Mouse (Mus musculus) R1 (cell line): ENCODE results near the gene Nek6.

Experiments
- DNase-seq: peaks from one replicate; pipeline ENCODE4 v3.0.0-alpha.2; 2018; ENCODE audit warnings: low read depth, low spot score

Gene Nek6

DNA sequence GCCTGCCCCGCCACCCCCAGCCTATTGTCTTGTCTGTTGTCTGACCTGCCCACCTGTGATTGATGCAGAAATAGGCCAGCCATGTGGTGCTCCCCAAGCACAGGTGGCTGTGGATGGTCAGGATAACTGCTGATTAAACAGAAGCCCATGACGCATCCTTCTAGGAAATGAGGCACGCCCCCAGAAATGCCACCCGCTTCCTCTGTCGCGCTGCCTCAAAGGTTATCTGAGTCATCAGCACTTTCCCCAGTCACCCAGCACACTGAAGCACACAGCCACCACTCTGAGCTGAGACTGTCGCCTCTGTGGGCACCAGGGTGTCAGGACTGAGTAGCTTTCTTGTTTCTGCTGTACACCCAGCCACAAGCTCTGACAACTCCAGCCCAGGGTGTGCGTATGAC lies 24.9 kb downstream of the Nek6 start:
- DNase-seq = peak; percentile 42

DNA sequence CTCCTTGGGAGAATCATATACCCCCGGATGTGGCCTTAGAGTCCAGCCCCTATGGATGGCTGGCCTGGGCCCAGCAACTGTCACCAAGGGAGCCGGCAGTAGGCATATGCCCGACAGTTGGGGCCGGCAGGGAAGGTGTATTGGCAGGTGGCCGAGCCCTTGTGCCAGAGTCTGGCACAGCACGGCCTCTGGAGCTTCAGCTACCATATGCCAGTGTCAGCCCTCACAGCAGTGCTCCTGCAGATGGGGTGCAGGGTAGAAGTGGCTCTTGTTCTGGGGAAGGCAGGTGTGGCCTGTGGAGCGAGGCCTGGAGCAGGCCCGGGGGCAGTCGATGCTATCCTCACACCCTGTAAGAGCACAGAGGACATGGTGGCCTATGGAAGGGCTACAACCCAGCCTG lies 28.2 kb downstream of the Nek6 start:
- no peak for DNase-seq

- DNase-seq = no peak
Measured at GRCm38 (mm10) chr2:38540666-38541065, 29.2 kb downstream of the Nek6 start.

- DNase-seq = no peak
Measured at GRCm38 (mm10) chr2:38541101-38541500, 29.7 kb downstream of the Nek6 start.

DNA sequence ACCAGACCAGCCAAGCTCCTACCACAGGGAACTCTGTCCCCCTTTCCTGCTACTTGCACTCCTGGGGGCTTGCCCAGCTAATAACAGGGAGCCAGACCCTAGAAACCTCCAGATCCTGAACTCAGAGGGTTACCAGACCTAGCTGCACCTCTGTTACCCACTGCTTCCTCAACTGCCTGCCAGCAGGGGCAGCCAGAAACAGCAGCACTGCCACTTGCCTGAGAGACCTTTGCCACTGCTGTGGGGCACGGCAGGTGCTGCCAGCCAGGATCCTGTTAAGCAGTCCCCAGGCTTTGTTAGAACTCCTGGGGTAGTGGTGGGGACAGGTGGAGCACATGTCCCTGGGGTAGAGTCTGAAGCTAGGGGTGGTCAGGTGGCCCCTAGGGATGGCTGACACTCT lies 30.1 kb downstream of the Nek6 start:
- DNase-seq = no peak

- DNase-seq = peak; percentile 49
Measured at GRCm38 (mm10) chr2:38542366-38542765, 30.9 kb downstream of the Nek6 start.

GRCm38 (mm10) chr2:38543158-38543557 lies 31.7 kb downstream of the Nek6 start:
- DNase-seq = no peak

DNA sequence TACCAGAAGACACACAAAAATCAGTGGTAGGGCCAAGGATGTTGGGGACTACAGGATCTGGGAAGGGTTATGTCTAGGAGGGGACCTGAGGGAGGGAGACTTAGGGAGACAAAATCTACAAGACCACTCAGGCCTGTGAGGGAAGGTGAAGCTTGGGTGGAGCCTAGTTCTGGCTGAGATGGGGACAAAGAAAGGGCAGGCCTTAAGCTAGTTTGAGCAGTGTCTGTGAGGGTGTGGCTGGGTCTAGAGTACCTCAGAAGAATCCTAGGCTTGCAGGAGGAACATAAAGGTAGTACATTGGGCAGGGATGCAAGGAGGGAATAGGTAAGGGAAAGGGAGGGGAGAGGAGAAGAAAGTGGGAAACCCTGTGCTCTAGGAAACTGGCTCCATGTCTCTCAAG lies 32.9 kb downstream of the Nek6 start:
- peak; percentile 59 for DNase-seq

DNA sequence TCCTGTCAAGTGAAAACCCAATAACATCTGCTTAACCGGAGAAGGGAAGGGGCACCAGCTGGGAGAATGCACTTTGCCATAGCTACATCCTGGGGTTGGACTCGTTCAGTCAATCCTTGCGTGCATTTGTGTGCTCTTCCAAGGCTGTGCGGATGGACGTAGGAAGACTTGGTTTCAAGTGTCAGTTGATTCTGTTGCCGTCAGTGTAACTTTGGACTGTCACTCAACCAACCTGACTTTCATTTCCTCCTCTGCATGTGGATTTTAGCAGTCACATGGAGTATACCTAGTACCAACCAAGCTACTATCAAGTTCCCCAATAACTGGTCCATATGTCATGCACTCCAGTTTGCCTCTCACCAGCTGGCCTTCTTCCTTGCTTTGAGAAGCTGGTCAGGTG lies 33.5 kb downstream of the Nek6 start:
- no peak for DNase-seq

DNA sequence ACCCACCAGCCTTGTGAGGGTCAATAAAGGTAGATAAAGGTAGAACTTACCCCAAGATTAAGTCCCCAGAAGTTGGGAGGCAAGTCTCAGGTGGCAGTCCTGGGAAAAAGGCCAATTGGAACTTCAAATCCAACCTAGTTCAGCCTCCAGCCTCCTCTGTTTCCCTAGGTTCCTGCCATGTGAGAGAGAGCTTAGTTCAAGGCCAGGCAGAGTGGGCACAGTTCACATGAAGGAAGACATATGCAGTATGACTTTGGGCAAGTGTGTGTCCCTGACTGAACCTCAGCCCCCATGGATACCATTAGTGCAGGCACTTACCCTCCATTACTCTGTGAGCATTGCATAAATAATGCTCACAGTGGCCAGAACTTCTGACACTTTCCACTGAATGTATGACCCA lies 34.3 kb downstream of the Nek6 start:
- DNase-seq = no peak

GRCm38 (mm10) chr2:38546222-38546621 lies 34.8 kb downstream of the Nek6 start:
- DNase-seq = peak; percentile 96

DNA sequence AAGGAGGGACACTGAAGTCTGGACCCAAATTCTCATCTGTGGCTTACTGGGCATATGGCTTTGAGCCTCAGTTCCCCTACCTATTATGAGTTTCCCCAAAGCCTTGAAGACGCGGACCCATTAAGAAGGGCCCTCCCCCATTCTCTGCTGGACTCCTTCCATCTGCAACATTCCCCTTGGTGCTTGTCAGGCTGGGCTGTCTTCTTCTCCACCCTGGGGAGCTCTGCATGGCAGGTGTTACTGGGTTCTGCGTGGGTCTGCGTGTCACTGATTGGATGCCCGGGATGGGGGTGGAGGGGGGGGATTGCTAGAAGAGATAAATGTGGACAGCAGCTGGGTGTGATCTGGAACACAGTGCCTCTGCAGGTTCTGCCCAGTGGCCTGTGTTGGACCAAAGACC lies 35.3 kb downstream of the Nek6 start:
- DNase-seq = no peak

DNA sequence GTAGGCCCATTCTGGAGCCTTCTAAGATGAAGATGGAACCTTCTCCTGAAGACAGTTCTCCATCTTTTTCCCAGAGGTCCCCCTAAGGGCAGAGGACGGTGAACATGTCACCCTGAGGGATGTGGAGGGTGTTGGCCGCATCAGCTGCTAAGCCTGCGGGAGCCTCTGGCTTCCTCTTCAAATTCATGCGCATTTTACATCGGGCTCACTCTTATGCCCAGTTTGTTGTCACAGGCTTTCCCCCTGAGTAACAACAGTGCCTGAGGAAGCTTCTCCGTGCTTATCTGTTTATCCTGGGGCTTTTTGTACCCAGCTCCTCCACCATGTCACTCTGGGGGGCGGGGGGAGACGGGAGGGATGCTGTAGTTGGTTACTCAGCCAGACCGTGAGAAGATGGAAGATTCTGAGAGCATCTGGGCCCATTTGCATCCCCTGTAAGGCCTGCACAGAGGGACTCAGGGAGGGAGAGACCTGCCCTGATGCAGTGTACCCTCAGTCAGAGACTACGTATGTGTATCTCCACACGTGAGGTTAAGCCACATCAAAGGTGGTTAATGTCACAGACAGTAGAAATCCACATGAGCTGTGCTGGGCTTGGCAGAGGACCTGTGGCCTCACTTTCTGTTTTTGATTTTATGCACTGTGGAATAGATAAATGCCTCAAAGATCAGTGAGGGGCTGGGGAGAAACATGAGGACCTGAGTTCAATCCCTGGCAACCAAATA lies 36.5 kb downstream of the Nek6 start:
- DNase-seq = no peak

DNA sequence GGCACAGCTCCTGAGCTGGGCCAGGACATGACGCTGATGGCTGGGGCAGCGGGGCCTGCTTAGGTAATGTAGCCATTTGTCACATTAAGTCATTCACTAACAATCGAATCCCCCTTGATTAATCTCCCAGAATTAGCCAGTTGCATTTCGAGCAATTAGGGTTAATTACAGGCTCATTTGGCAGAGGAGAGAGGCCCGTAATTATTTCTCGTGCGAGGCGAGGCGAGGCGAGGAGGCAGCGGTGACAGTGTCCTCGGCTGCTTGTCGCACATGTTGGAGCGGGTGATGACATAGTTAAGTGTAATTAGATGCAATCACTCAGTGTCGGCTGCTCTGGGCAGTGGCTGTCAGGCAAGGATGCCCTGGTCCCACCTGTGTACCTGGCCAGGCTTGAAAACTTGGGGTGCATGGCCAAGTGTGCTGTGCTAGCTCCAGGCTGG lies 40.6 kb downstream of the Nek6 start:
- no peak for DNase-seq

DNA sequence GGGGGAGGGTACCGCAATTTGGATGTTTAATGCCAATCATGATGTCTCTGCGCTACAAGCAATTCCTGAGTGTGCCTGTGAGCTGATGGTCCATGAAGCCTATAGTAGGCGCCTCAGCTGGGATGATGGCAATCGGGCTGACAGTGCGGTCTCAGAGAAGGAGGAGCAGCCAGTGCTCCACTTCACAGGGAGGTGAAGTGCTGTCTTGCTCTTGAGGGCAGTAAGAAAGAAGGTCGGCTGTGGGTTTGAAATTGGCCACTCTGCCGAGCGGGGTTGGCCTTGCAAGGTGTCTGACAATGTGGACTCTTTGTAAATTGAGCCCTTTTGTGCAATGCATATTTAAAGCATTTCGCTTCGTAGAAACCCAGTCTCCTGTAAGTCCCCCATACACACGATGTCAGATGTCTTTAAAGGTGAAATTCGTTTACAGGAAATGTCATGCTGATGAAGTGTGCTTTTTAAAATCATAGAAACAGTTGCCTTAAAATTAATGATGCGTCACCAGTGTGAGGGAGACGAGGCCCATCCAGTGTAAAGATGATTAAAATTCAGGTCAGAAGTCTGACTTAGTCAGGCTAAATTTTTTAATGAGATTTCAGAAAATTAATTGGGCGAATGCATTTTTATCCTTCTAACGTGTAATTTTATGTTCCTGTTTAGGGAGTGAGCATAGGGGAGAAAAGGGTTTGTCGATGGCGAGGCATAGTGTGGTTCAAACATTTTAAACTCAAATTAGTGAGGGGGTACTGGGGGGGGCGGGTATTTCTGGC lies 43.0 kb downstream of the Nek6 start:
- DNase-seq = no peak

DNA sequence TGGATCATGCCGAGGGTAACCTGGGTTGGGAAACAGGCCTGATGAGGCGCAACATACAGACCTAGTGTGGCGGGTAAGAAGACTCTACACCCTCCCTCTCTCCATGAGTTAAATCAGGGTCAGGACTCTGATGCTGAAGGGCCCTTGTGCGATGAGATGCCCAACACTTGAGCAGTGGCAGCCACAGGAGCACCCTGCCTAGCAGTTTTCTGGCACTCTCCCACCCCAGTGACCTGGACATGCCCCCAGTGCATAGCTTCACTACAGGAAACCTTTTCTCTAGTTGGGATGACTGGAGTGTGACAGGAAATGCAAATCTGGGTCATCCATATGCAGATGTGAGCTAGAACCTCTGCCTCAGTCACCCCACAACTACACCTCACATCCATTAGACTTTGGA lies 44.2 kb downstream of the Nek6 start:
- peak; percentile 89 for DNase-seq

- peak; percentile 85 for DNase-seq
Measured at GRCm38 (mm10) chr2:38556721-38557120, 45.3 kb downstream of the Nek6 start.

GRCm38 (mm10) chr2:38560296-38561227 lies 49.1 kb downstream of the Nek6 start:
- DNase-seq = peak; percentile 90

GRCm38 (mm10) chr2:38562596-38562995 lies 51.2 kb downstream of the Nek6 start:
- no peak for DNase-seq

DNA sequence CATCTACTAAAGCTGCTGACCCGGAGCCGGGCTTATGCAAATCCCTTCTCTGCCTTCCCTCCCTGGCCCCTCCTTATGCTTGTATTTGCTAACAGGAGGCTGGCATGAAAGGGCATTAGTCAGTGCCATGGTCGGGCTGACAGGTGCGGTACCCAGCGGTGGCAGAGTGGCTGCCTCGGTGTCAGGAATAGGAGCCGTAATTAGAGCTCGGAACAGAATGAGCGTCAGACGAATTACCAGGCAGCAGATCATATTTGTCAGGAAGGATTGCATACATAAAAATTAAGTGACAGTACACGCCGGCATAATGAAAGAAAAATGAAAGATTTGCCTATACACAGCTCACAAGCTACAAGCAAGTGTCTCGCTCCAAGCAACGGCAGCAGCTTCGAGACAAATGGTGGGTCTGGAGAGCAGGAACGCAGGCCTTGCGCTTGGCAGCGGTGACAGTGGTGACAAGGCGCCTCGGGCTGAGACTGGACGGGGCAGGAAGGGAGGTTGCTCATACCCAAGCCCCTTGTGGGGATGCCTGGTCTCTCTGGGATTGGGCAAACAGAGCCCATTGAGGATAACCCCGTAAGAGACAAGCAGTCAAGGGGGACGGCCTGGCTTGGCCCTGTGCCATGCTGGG lies 60.6 kb downstream of the Nek6 start:
- DNase-seq = no peak

DNA sequence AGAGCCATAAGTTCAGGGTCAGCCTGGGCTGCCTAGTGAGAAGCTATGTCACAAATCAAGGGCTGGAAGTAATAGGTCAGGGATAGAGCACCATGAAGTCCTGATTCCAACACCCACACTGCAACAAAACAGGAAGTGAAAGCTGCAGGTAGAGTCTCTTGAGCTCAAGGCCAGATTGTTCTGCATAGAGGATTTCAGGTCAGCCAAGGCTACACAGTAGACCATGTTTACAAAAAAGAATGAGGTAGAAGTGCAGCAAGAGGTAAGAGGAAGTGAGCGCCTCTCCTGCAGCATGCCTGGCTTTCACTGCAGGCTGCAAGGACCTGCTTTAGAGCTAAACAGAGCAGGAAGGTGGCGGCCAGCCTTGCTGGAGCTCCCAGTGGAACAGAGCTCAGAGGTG lies 63.3 kb downstream of the Nek6 start:
- no peak for DNase-seq
